Mouse (Mus musculus) adrenal gland (tissue): Measurements from ENCODE around the gene Rpl36.
"Not testable (repeated sequence)": the region's sequence is repeated elsewhere in the genome, so short reads cannot be mapped to it uniquely, and the experiment has no call there.

Experiments used
- intact Hi-C: fragments of 180-260 bp; cut with DNase I; formaldehyde crosslinking; loops from one replicate; pipeline ENCODE4 v1.15.1; 2025

Gene Rpl36

GRCm38 (mm10) chr17:56607521-56608062 lies 5.6 kb upstream of the Rpl36 start:
- intact Hi-C loops, result no loop called here

GRCm38 (mm10) chr17:56608699-56609098 lies 4.5 kb upstream of the Rpl36 start:
- intact Hi-C loops, result no loop called here

- intact Hi-C loops, result loop anchor here (5.0 kb wide), 1 partner anchor 58 kb away; no protein-coding TSS in a partner anchor
Observed at GRCm38 (mm10) chr17:56609452-56610171, 3.6 kb upstream of the Rpl36 start, which contains the start of gene 2410015M20Rik. Gene 2410015M20Rik (minus strand): TSS chr17:56609771.

GRCm38 (mm10) chr17:56611323-56611722 lies 1.9 kb upstream of the Rpl36 start:
- intact Hi-C loops, result loop anchor here (5.0 kb wide), 1 partner anchor 56 kb away; no protein-coding TSS in a partner anchor

GRCm38 (mm10) chr17:56611861-56612564 lies 1.2 kb upstream of the Rpl36 start:
- intact Hi-C loops, result loop anchor here (5.0 kb wide), 1 partner anchor 55 kb away; no protein-coding TSS in a partner anchor

- intact Hi-C loops, result loop anchor here (5.0 kb wide), 1 partner anchor 55 kb away; no protein-coding TSS in a partner anchor
Observed at GRCm38 (mm10) chr17:56612565-56612939, 664 bp upstream of the Rpl36 start.

GRCm38 (mm10) chr17:56613893-56614292 lies 677 bp downstream of the Rpl36 start:
- intact Hi-C loops, result loop anchor here (5.0 kb wide), 1 partner anchor 53 kb away; no protein-coding TSS in a partner anchor

- intact Hi-C loops, result loop anchor here (5.0 kb wide), 1 partner anchor 53 kb away; no protein-coding TSS in a partner anchor
Observed at GRCm38 (mm10) chr17:56614391-56615135, 1.3 kb downstream of the Rpl36 start.

- intact Hi-C loops, result no loop called here
Observed at GRCm38 (mm10) chr17:56615136-56615784, 2.0 kb downstream of the Rpl36 start.

GRCm38 (mm10) chr17:56615792-56616191 lies 2.6 kb downstream of the Rpl36 start:
- intact Hi-C loops, result no loop called here

- intact Hi-C loops, result no loop called here
Observed at GRCm38 (mm10) chr17:56616725-56617124, 3.5 kb downstream of the Rpl36 start.

- intact Hi-C loops, result no loop called here
Observed at GRCm38 (mm10) chr17:56617628-56618027, 4.4 kb downstream of the Rpl36 start.

GRCm38 (mm10) chr17:56625495-56625894 lies 12.3 kb downstream of the Rpl36 start:
- intact Hi-C loops, result no loop called here

GRCm38 (mm10) chr17:56626260-56626659 lies 13.0 kb downstream of the Rpl36 start:
- intact Hi-C loops, result no loop called here

- intact Hi-C loops, result no loop called here
Observed at GRCm38 (mm10) chr17:56626754-56627470, 13.7 kb downstream of the Rpl36 start, which contains the start of gene Lonp1. Gene Lonp1 (minus strand): TSS chr17:56626887.

- intact Hi-C loops, result no loop called here
Observed at GRCm38 (mm10) chr17:56627530-56628277, 14.5 kb downstream of the Rpl36 start, which contains the start of gene Catsperd. Gene Catsperd (plus strand): TSS chr17:56628143.

- intact Hi-C loops, result not testable (repeated sequence)
Observed at GRCm38 (mm10) chr17:56629800-56630781, 16.9 kb downstream of the Rpl36 start.

- intact Hi-C loops, result no loop called here
Observed at GRCm38 (mm10) chr17:56631807-56632206, 18.6 kb downstream of the Rpl36 start.
